In genomic region chr7:49041334-49042070, GRCm38 (mm10) we compare ENCODE assay signal across 24 mouse cellular contexts.
DNase-seq lines count a peak whose midpoint lies in the region; ATAC-seq lines count a peak whose summit lies in the region.
"Had no signal": no experiment of that assay in that cellular context is flagged by ENCODE, and none has a peak within 500 bp of the region (broad histone marks: within the 10 kb centered on the region; RNA-seq: fewer than 3 reads in every experiment).

No protein-coding gene starts in this region.

- H3K27ac ChIP-seq in heart, embryonic 10.5 days, result peak overlapping the region; percentile 47; the same call in 1 of the 2 replicates
- H3K27ac ChIP-seq in lung, embryonic 15.5 days, result peak overlapping the region; percentile 26; the same call in 1 of the 2 replicates
- 0 out of 2 replicates have a peak overlapping the region, but pooled peaks have one; percentile 7 for H3K27ac ChIP-seq in midbrain, embryonic 12.5 days (replicated peaks)
- H3K27ac ChIP-seq in midbrain, embryonic 16.5 days (ENCODE audit: low read length), result no peak overlapping the region
- H3K27ac ChIP-seq: embryonic facial prominence, embryonic 12.5 days; intestine, embryonic 15.5 days; layer of hippocampus, adult 2 months; limb, embryonic 10.5 days; liver, embryonic 15.5 days; neural tube, embryonic 12.5 days had no signal

- H3K9me3 ChIP-seq in heart, embryonic 10.5 days, result no peaks in the 10 kb centered on the region
- no peaks in the 10 kb centered on the region for H3K9me3 ChIP-seq in lung, embryonic 15.5 days
- no peaks in the 10 kb centered on the region for H3K9me3 ChIP-seq in midbrain, embryonic 12.5 days
- no peaks in the 10 kb centered on the region for H3K9me3 ChIP-seq in midbrain, embryonic 16.5 days (replicated peaks; ENCODE audit: control insufficient read depth, low read length, poor library complexity, severe bottlenecking)
- H3K9me3 ChIP-seq: embryonic facial prominence, embryonic 12.5 days; intestine, embryonic 15.5 days; limb, embryonic 10.5 days; liver, embryonic 15.5 days; neural tube, embryonic 12.5 days had no signal

- 50% methylated on average over 4 of the region's 4 CpGs for WGBS in heart, embryonic 10.5 days
- 33% methylated on average over 4 of the region's 4 CpGs for WGBS in lung, embryonic 15.5 days
- 45% methylated on average over 4 of the region's 4 CpGs for WGBS in midbrain, embryonic 12.5 days
- WGBS in midbrain, embryonic 16.5 days, result 47% methylated on average over 4 of the region's 4 CpGs

- no peak overlapping the region for H3K9ac ChIP-seq in lung, embryonic 15.5 days
- H3K9ac ChIP-seq in midbrain, embryonic 12.5 days (replicated peaks), result no peak overlapping the region
- no peak overlapping the region for H3K9ac ChIP-seq in midbrain, embryonic 16.5 days (ENCODE audit: low read depth, low read length)
- H3K9ac ChIP-seq: embryonic facial prominence, embryonic 12.5 days; intestine, embryonic 15.5 days; liver, embryonic 15.5 days; neural tube, embryonic 12.5 days had no signal

- no peak overlapping the region for H3K4me3 ChIP-seq in heart, embryonic 10.5 days
- no peak overlapping the region for H3K4me3 ChIP-seq in lung, embryonic 15.5 days
- no peak overlapping the region for H3K4me3 ChIP-seq in midbrain, embryonic 12.5 days
- no peak overlapping the region for H3K4me3 ChIP-seq in midbrain, embryonic 16.5 days (ENCODE audit: low read depth, low read length)
- H3K4me3 ChIP-seq: embryonic facial prominence, embryonic 12.5 days; intestine, embryonic 15.5 days; layer of hippocampus, adult 2 months; limb, embryonic 10.5 days; liver, embryonic 15.5 days; neural tube, embryonic 12.5 days had no signal

- peaks cover 30% of the 10 kb centered on the region for H3K4me1 ChIP-seq in heart, embryonic 10.5 days
- peaks cover 12% of the 10 kb centered on the region for H3K4me1 ChIP-seq in lung, embryonic 15.5 days
- H3K4me1 ChIP-seq in midbrain, embryonic 12.5 days, result peaks cover 40% of the 10 kb centered on the region; the same call in 1 of the 2 replicates
- peaks cover 18% of the 10 kb centered on the region for H3K4me1 ChIP-seq in midbrain, embryonic 16.5 days (ENCODE audit: control insufficient read depth, insufficient read depth, low read length)
- H3K4me1 ChIP-seq: liver, embryonic 15.5 days had no signal

- no peak overlapping the region for H3K4me2 ChIP-seq in lung, embryonic 15.5 days
- H3K4me2 ChIP-seq in midbrain, embryonic 12.5 days (replicated peaks), result no peak overlapping the region
- no peak overlapping the region for H3K4me2 ChIP-seq in midbrain, embryonic 16.5 days (ENCODE audit: low read length)
- H3K4me2 ChIP-seq: embryonic facial prominence, embryonic 12.5 days; intestine, embryonic 15.5 days; liver, embryonic 15.5 days; neural tube, embryonic 12.5 days had no signal

- H3K27me3 ChIP-seq in heart, embryonic 10.5 days (ENCODE audit: insufficient read depth, poor library complexity, severe bottlenecking), result no peaks in the 10 kb centered on the region
- H3K27me3 ChIP-seq in lung, embryonic 15.5 days, result no peaks in the 10 kb centered on the region
- H3K27me3 ChIP-seq in midbrain, embryonic 12.5 days, result 0 out of 2 replicates have a peak, but pooled peaks cover 1% of the 10 kb centered on the region
- no peaks in the 10 kb centered on the region for H3K27me3 ChIP-seq in midbrain, embryonic 16.5 days (ENCODE audit: control insufficient read depth, insufficient read depth, low read depth, low read length)
- H3K27me3 ChIP-seq: embryonic facial prominence, embryonic 12.5 days; intestine, embryonic 15.5 days; neural tube, embryonic 12.5 days had no signal

- H3K36me3 ChIP-seq in heart, embryonic 10.5 days, result no peaks in the 10 kb centered on the region
- H3K36me3 ChIP-seq in lung, embryonic 15.5 days, result no peaks in the 10 kb centered on the region
- no peaks in the 10 kb centered on the region for H3K36me3 ChIP-seq in midbrain, embryonic 12.5 days
- H3K36me3 ChIP-seq in midbrain, embryonic 16.5 days (ENCODE audit: control insufficient read depth, insufficient read depth, low read length), result no peaks in the 10 kb centered on the region
- H3K36me3 ChIP-seq: embryonic facial prominence, embryonic 12.5 days; intestine, embryonic 15.5 days; limb, embryonic 10.5 days; liver, embryonic 15.5 days; neural tube, embryonic 12.5 days had no signal

- no peak for DNase-seq in heart, embryonic 10.5 days (ENCODE audit: low spot score)
- no peak for DNase-seq in heart, adult 18-20 months
- no peak for DNase-seq in lung, postnatal 14 days
- DNase-seq in mesoderm, embryonic 11.5 days (ENCODE audit: low read depth, low spot score), result peak; percentile 56
- DNase-seq in layer of hippocampus, adult 11-12 months (ENCODE audit: low spot score), result no peak
- DNase-seq: adrenal gland, postnatal 14 days; cerebellum, adult 2 months; cerebellum, postnatal 25 days; gastrocnemius, postnatal 25 days; kidney, adult 9 months; kidney, postnatal 14 days; liver; retina, postnatal 1 day; right cerebral cortex, postnatal 25 days; spleen, adult 18-20 months had no signal

- ATAC-seq in lung, embryonic 15.5 days (ENCODE audit: borderline replicate concordance, extremely low read depth, low FRiP score, low TSS enrichment), result peak; percentile 41; the same call in 1 of the 2 replicates
- no peak for ATAC-seq in midbrain, embryonic 12.5 days (ENCODE audit: low FRiP score, low read depth)
- ATAC-seq in midbrain, embryonic 16.5 days, result no peak
- ATAC-seq: intestine, embryonic 15.5 days had no signal
